Mouse (Mus musculus) liver, embryonic 14.5 days (tissue): ENCODE results near the gene Lcp2.

Source experiments
- CTCF ChIP-seq: IDR thresholded peaks from 2 replicates; pipeline ENCODE4 v1.5.1; 2016; ENCODE audit warnings: antibody characterized with exemption, low read depth, control low read depth
- EP300 ChIP-seq: IDR thresholded peaks from 2 replicates; pipeline ENCODE4 v1.6.1; 2016; ENCODE audit warnings: antibody characterized with exemption, low read depth

DNA sequence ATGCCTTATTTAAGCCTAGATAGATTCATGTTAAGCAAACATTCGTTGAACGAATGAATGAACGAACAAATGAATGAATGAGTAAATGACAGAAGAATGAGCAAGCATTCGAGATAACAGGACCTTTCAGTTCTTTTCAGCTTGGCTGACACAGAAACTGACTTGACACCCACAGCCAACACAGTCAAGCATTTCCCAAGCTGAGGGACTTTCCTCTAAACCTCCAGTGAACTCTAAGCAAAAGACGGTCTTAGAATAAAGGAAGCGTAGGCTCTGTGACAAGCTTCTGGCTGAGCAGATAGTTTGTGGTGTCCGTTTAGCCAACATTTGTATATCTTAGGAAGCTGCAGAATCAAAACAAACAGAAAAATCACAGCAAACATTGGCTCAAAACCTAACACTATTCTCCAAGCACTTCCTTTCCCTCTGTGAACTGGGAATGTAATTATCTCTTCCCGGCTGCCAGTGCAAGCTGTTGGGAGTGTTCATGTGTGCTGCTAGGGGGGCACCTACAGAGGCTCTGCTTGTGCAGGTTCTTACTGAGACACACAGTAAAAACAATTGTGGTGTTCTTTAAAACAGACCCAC is 39.5 kb downstream of the Lcp2 start:
- TF ChIP-seq CTCF (no peak), EP300 (no peak)
